Mouse (Mus musculus): ENCODE measurements around the gene Pick1. TPM values are rescaled to one million over a fixed set of nuclear protein-coding genes. Genes with fewer than 3 reads are reported as not detected.

Gene Pick1
- 13.7 and 15.4 TPM in 2 replicates for polyA plus RNA-seq (2012; rRNA removed)

GRCm38 (mm10) chr15:79229058-79229821 is at the start of gene Pick1, which contains the start of gene Gm49486:
Pick1 (plus strand) TSS chr15:79229173.
Gm49486 (plus strand) TSS chr15:79229391.
- DNase-seq (ENCODE audit: low read depth in 1 of 2, low spot score in 2 of 2) = peak; percentile 77 to 86
- Histone ChIP-seq H3K4me3 (ENCODE audit: extremely low read depth, insufficient read depth, insufficient read length) (peak within 1 kb of the TSS; percentile 91), H3K27ac (ENCODE audit: insufficient read depth, low read length) (peak within 1 kb of the TSS; percentile 95), H3K4me1 (ENCODE audit: control insufficient read depth, insufficient read depth, insufficient read length) (peaks cover 5% of the 10 kb centered on the region), H3K27me3 (ENCODE audit: control insufficient read depth, insufficient read depth, low read length) (no peaks in the 10 kb centered on the region), H3K36me3 (ENCODE audit: control insufficient read depth, insufficient read depth, low read length) (peaks cover 5% of the 10 kb centered on the region; the same call in 1 of the 2 replicates)
- peak; percentile 16 for TF ChIP-seq POLR2A (IDR thresholded peaks at IDR 0.05; ENCODE audit: low read depth, low read length)
- TF ChIP-seq CTCF (IDR thresholded peaks at IDR 0.05; ENCODE audit: extremely low read depth, insufficient read depth, insufficient read length, insufficient replicate concordance) = no peak
- WGBS = 1% methylated on average over 51 of the region's 51 CpGs

DNA sequence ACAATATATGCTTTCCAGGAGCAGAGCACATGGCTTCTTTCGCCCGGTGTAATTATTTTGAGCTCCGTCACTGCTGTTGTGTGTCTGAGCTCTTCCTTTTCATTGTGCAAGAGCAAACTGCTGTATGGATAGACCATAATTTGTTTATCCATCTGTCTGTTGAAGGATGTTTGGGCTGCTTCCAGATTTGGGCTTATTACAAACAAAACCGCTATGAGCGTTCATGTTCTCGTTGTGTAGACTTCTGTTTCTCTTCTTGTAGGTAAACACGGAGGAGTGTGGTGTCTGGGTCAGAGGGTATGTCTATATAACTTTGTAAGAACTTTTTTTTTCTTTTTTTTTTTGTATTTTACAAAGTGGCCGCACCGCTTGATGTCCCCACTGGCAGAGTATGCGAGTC is 43.8 kb upstream of the Pick1 start:
- Histone ChIP-seq H3K36me3 (ENCODE audit: control insufficient read depth, insufficient read depth, low read length) (no peaks in the 10 kb centered on the region), H3K4me1 (ENCODE audit: control insufficient read depth, insufficient read depth, insufficient read length) (no peaks in the 10 kb centered on the region), H3K27ac (ENCODE audit: insufficient read depth, low read length) (no peak overlapping the region), H3K27me3 (ENCODE audit: control insufficient read depth, insufficient read depth, low read length) (no peaks in the 10 kb centered on the region), H3K4me3 (ENCODE audit: extremely low read depth, insufficient read depth, insufficient read length) (no peak overlapping the region)
- no peak for DNase-seq (ENCODE audit: low read depth in 1 of 2, low spot score in 2 of 2)
- TF ChIP-seq POLR2A (IDR thresholded peaks at IDR 0.05; ENCODE audit: low read depth, low read length) (no peak), CTCF (IDR thresholded peaks at IDR 0.05; ENCODE audit: extremely low read depth, insufficient read depth, insufficient read length, insufficient replicate concordance) (no peak)
- 92% methylated on average over 10 of the region's 10 CpGs for WGBS

DNA sequence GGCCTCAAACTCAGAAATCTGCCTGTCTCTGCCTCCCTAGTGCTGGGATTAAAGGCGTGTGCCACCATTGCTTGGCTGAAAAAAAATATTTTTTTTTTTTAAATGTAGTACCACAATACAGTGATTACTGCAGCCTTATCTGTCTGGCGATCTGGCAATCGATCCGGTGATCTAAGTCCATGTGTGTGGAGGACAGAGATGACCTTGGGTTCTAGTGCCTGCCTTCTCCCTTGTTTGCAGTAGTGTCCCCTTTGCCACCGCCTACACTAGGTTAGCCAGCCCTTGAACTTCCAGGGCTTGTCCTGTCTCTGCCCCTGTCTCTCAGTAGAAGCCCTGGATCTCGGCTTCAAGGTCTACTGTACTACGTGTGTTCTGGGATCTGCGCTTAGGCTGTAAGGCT is 41.2 kb upstream of the Pick1 start:
- 89% methylated on average over 8 of the region's 8 CpGs for WGBS
- no peaks in the 10 kb centered on the region for H3K27me3 ChIP-seq (ENCODE audit: control insufficient read depth, insufficient read depth, low read length)
- H3K4me3 ChIP-seq (ENCODE audit: extremely low read depth, insufficient read depth, insufficient read length) = no peak overlapping the region
- H3K27ac ChIP-seq (ENCODE audit: insufficient read depth, low read length) = no peak overlapping the region
- DNase-seq (ENCODE audit: low read depth in 1 of 2, low spot score in 2 of 2) = no peak
- H3K4me1 ChIP-seq (ENCODE audit: control insufficient read depth, insufficient read depth, insufficient read length) = no peaks in the 10 kb centered on the region
- TF ChIP-seq CTCF (IDR thresholded peaks at IDR 0.05; ENCODE audit: extremely low read depth, insufficient read depth, insufficient read length, insufficient replicate concordance) (no peak), POLR2A (IDR thresholded peaks at IDR 0.05; ENCODE audit: low read depth, low read length) (no peak)
- no peaks in the 10 kb centered on the region for H3K36me3 ChIP-seq (ENCODE audit: control insufficient read depth, insufficient read depth, low read length)

GRCm38 (mm10) chr15:79191426-79191825 is 37.5 kb upstream of the Pick1 start:
- Histone ChIP-seq H3K27me3 (ENCODE audit: control insufficient read depth, insufficient read depth, low read length) (no peaks in the 10 kb centered on the region), H3K4me3 (ENCODE audit: extremely low read depth, insufficient read depth, insufficient read length) (no peak overlapping the region), H3K36me3 (ENCODE audit: control insufficient read depth, insufficient read depth, low read length) (no peaks in the 10 kb centered on the region), H3K4me1 (ENCODE audit: control insufficient read depth, insufficient read depth, insufficient read length) (no peaks in the 10 kb centered on the region), H3K27ac (ENCODE audit: insufficient read depth, low read length) (no peak overlapping the region)
- 94% methylated on average over 2 of the region's 2 CpGs for WGBS
- TF ChIP-seq CTCF (IDR thresholded peaks at IDR 0.05; ENCODE audit: extremely low read depth, insufficient read depth, insufficient read length, insufficient replicate concordance) = no peak
- TF ChIP-seq POLR2A (IDR thresholded peaks at IDR 0.05; ENCODE audit: low read depth, low read length) = no peak
- DNase-seq (ENCODE audit: low read depth in 1 of 2, low spot score in 2 of 2) = no peak

- WGBS = 97% methylated on average over 6 of the region's 6 CpGs
- Histone ChIP-seq H3K27ac (ENCODE audit: insufficient read depth, low read length) (no peak overlapping the region), H3K36me3 (ENCODE audit: control insufficient read depth, insufficient read depth, low read length) (no peaks in the 10 kb centered on the region), H3K27me3 (ENCODE audit: control insufficient read depth, insufficient read depth, low read length) (no peaks in the 10 kb centered on the region), H3K4me1 (ENCODE audit: control insufficient read depth, insufficient read depth, insufficient read length) (no peaks in the 10 kb centered on the region), H3K4me3 (ENCODE audit: extremely low read depth, insufficient read depth, insufficient read length) (no peak overlapping the region)
- no peak for TF ChIP-seq CTCF (IDR thresholded peaks at IDR 0.05; ENCODE audit: extremely low read depth, insufficient read depth, insufficient read length, insufficient replicate concordance)
- TF ChIP-seq POLR2A (IDR thresholded peaks at IDR 0.05; ENCODE audit: low read depth, low read length) = no peak
- DNase-seq (ENCODE audit: low read depth in 1 of 2, low spot score in 2 of 2) = no peak
These were observed 36.5 kb upstream of the Pick1 start for GRCm38 (mm10) chr15:79192450-79192849.

GRCm38 (mm10) chr15:79192885-79193845 is 35.8 kb upstream of the Pick1 start:
- H3K27me3 ChIP-seq (ENCODE audit: control insufficient read depth, insufficient read depth, low read length) = no peaks in the 10 kb centered on the region
- H3K27ac ChIP-seq (ENCODE audit: insufficient read depth, low read length) = no peak overlapping the region
- no peak for DNase-seq (ENCODE audit: low read depth in 1 of 2, low spot score in 2 of 2)
- no peaks in the 10 kb centered on the region for H3K4me1 ChIP-seq (ENCODE audit: control insufficient read depth, insufficient read depth, insufficient read length)
- 79% methylated on average over 26 of the region's 27 CpGs for WGBS
- H3K36me3 ChIP-seq (ENCODE audit: control insufficient read depth, insufficient read depth, low read length) = no peaks in the 10 kb centered on the region
- TF ChIP-seq POLR2A (IDR thresholded peaks at IDR 0.05; ENCODE audit: low read depth, low read length) (no peak), CTCF (IDR thresholded peaks at IDR 0.05; ENCODE audit: extremely low read depth, insufficient read depth, insufficient read length, insufficient replicate concordance) (no peak)
- H3K4me3 ChIP-seq (ENCODE audit: extremely low read depth, insufficient read depth, insufficient read length) = no peak overlapping the region

Data from spleen, adult 2 months (tissue).